Mouse (Mus musculus) spleen, adult 2 months (tissue): ENCODE data around the gene Tmem132d.

Source experiments
- CTCF ChIP-seq: fragments of 200-500 bp; IDR thresholded peaks from 2 replicates; pipeline ENCODE4 v1.5.1; 2011; ENCODE audit warnings: mild to moderate bottlenecking, inconsistent platforms; ENCODE audit not compliant: insufficient read depth, insufficient read length, insufficient replicate concordance; ENCODE audit errors: extremely low read depth
- POLR2A ChIP-seq: fragments of 200-500 bp; IDR thresholded peaks from 2 replicates; pipeline ENCODE4 v1.6.1; 2011; ENCODE audit warnings: low read depth, low read length, inconsistent platforms

DNA sequence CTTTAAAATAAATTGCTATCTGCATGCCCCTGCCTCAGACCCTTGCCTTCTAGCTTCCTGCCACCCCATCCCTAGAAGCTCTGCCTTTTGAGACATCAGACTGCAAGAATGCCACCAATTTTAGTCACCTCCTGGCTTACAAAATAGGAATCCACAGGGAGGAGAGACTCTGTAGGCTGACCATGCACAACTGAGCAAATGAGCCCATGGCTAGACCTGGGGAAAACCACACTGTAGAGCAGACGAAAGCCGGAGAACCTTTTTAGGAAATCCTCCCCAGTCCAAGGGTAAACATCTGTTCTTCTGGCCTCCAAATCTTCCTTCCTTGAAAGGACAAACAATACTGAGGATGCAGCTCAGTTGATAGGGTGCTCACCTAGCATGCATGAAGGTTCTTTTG is 130.5 kb downstream of the Tmem132d start:
- TF ChIP-seq POLR2A (no peak), CTCF (no peak)
